Comparison of ENCODE assay signal across 23 mouse cellular contexts in the genomic region with DNA sequence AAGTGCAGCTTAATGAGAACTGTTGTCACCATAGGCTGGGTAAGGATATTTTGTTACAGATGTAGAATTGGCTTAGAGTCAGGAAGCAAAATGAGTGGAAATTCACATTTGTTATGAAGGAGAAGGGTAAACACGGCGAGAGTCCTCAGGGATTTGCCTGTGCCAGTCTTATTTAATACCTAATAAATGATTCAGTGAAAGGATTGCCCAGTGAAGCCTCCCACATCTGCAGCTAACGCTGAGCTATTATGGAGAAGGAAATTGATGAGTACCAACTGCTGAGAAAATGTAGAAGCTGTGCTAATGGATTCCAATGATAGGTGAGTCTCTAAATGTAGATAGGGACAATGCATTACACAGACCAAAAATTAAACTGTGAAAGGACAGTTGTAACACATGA.
"Had no signal": no experiment of that assay in that cellular context is flagged by ENCODE, and none has a peak within 500 bp of the region (broad histone marks: within the 10 kb centered on the region; RNA-seq: fewer than 3 reads in every experiment).

No protein-coding gene starts in this region.

- H3K4me3 ChIP-seq: limb, embryonic 10.5 days; limb, embryonic 13.5 days; liver, embryonic 12.5 days; liver, embryonic 15.5 days; lung, embryonic 15.5 days; megakaryocyte, embryonic 14.5 days; midbrain, embryonic 10.5 days; midbrain, embryonic 15.5 days; neural tube, embryonic 12.5 days had no signal

- H3K27ac ChIP-seq: limb, embryonic 10.5 days; limb, embryonic 13.5 days; liver, embryonic 12.5 days; liver, embryonic 15.5 days; lung, embryonic 15.5 days; midbrain, embryonic 10.5 days; midbrain, embryonic 15.5 days; neural tube, embryonic 12.5 days; stomach, postnatal 0 days had no signal

- H3K36me3 ChIP-seq: limb, embryonic 10.5 days; limb, embryonic 13.5 days; liver, embryonic 12.5 days; liver, embryonic 15.5 days; lung, embryonic 15.5 days; midbrain, embryonic 10.5 days; midbrain, embryonic 15.5 days; neural tube, embryonic 12.5 days had no signal

- ATAC-seq: intestine, embryonic 16.5 days; liver, embryonic 12.5 days; midbrain, embryonic 15.5 days had no signal

- H3K9ac ChIP-seq: limb, embryonic 13.5 days; liver, embryonic 12.5 days; liver, embryonic 15.5 days; lung, embryonic 15.5 days; midbrain, embryonic 15.5 days; neural tube, embryonic 12.5 days had no signal

- DNase-seq: kidney, adult 18-20 months; kidney, adult 9 months; kidney, postnatal 14 days; kidney, postnatal 4 days; liver; lung, adult 18-20 months; lung, postnatal 10 days; lung, postnatal 36 days; right cerebral cortex, adult 18-20 months; right cerebral cortex, postnatal 14 days; right cerebral cortex, postnatal 4 days; thymus, postnatal 25 days had no signal

- H3K9me3 ChIP-seq: limb, embryonic 10.5 days; limb, embryonic 13.5 days; liver, embryonic 12.5 days; liver, embryonic 15.5 days; lung, embryonic 15.5 days; megakaryocyte, embryonic 14.5 days; midbrain, embryonic 10.5 days; midbrain, embryonic 15.5 days; neural tube, embryonic 12.5 days had no signal

- H3K4me1 ChIP-seq: limb, embryonic 13.5 days; liver, embryonic 12.5 days; liver, embryonic 15.5 days; lung, embryonic 15.5 days; megakaryocyte, embryonic 14.5 days; midbrain, embryonic 10.5 days; midbrain, embryonic 15.5 days; neural tube, embryonic 12.5 days had no signal

- H3K4me2 ChIP-seq: limb, embryonic 13.5 days; liver, embryonic 12.5 days; liver, embryonic 15.5 days; lung, embryonic 15.5 days; midbrain, embryonic 15.5 days; neural tube, embryonic 12.5 days had no signal

- H3K27me3 ChIP-seq: limb, embryonic 13.5 days; liver, embryonic 12.5 days; liver, embryonic 15.5 days; lung, embryonic 15.5 days; midbrain, embryonic 15.5 days; neural tube, embryonic 12.5 days had no signal
